Mouse (Mus musculus): Measurements from ENCODE around the gene D11Wsu47e. TPM values are rescaled to one million over a fixed set of nuclear protein-coding genes. Genes with fewer than 3 reads are reported as not detected.

The D11Wsu47e gene
- polyA plus RNA-seq, 1 experiment: 24.3 TPM

DNA sequence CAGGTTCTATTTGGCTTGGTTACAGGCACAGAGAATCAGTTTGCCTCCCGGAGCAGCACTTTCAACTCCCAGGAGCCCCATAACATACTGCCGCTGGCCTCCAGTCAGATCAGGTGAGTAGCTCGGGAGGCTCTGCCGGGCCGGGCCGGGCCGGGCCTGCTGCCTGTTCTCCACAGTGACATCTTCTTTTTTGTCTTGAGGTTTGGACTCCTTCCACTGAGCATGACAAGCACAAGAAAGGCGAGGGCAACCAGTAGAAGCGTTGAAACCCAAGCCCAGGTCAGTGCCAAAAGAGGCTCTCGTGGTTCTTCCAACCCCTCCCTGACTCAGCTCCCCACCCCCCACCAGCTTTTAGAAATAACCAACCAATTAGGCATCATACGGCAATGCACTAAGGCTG lies 23.3 kb upstream of the D11Wsu47e start:
- Histone ChIP-seq H3K27ac (ENCODE audit: insufficient read depth, low read length) (no peak overlapping the region), H3K9ac (ENCODE audit: low read depth, poor library complexity, severe bottlenecking) (no peak overlapping the region), H3K27me3 (ENCODE audit: control insufficient read depth, insufficient read depth, low read length, poor library complexity, severe bottlenecking) (no peaks in the 10 kb centered on the region), H3K9me3 (replicated peaks; ENCODE audit: control insufficient read depth, insufficient read depth, low read length, poor library complexity, severe bottlenecking) (no peaks in the 10 kb centered on the region), H3K36me3 (ENCODE audit: control insufficient read depth, insufficient read depth, low read length, poor library complexity, severe bottlenecking) (peaks cover 28% of the 10 kb centered on the region), H3K4me1 (ENCODE audit: control insufficient read depth, insufficient read depth, low read length) (peaks cover 2% of the 10 kb centered on the region), H3K4me3 (ENCODE audit: low read depth, low read length) (no peak overlapping the region)
- TF ChIP-seq EP300 (IDR thresholded peaks at IDR 0.05; ENCODE audit: insufficient read depth, low read depth, low read length): no peak

- Histone ChIP-seq H3K9ac (ENCODE audit: low read depth, poor library complexity, severe bottlenecking) (no peak overlapping the region), H3K27ac (ENCODE audit: insufficient read depth, low read length) (no peak overlapping the region), H3K4me3 (ENCODE audit: low read depth, low read length) (no peak overlapping the region), H3K9me3 (replicated peaks; ENCODE audit: control insufficient read depth, insufficient read depth, low read length, poor library complexity, severe bottlenecking) (no peaks in the 10 kb centered on the region), H3K36me3 (ENCODE audit: control insufficient read depth, insufficient read depth, low read length, poor library complexity, severe bottlenecking) (peaks cover 24% of the 10 kb centered on the region), H3K27me3 (ENCODE audit: control insufficient read depth, insufficient read depth, low read length, poor library complexity, severe bottlenecking) (no peaks in the 10 kb centered on the region), H3K4me1 (ENCODE audit: control insufficient read depth, insufficient read depth, low read length) (peaks cover 2% of the 10 kb centered on the region)
- no peak for TF ChIP-seq CTCF (IDR thresholded peaks at IDR 0.05; ENCODE audit: low read depth, low read length)
- TF ChIP-seq POLR2A (IDR thresholded peaks at IDR 0.05; ENCODE audit: insufficient read depth, low read length): no peak
- no peak for TF ChIP-seq EP300 (IDR thresholded peaks at IDR 0.05; ENCODE audit: insufficient read depth, low read depth, low read length)
Observed at GRCm38 (mm10) chr11:113661835-113662351, 22.3 kb upstream of the D11Wsu47e start.

- no peak overlapping the region for H3K4me3 ChIP-seq (ENCODE audit: low read depth, low read length)
- no peak overlapping the region for H3K27ac ChIP-seq (ENCODE audit: insufficient read depth, low read length)
- peaks cover 26% of the 10 kb centered on the region for H3K36me3 ChIP-seq (ENCODE audit: control insufficient read depth, insufficient read depth, low read length, poor library complexity, severe bottlenecking)
- H3K9me3 ChIP-seq (replicated peaks; ENCODE audit: control insufficient read depth, insufficient read depth, low read length, poor library complexity, severe bottlenecking): no peaks in the 10 kb centered on the region
- no peak for TF ChIP-seq CTCF (IDR thresholded peaks at IDR 0.05; ENCODE audit: low read depth, low read length)
- no peak for TF ChIP-seq EP300 (IDR thresholded peaks at IDR 0.05; ENCODE audit: insufficient read depth, low read depth, low read length)
- TF ChIP-seq POLR2A (IDR thresholded peaks at IDR 0.05; ENCODE audit: insufficient read depth, low read length): no peak
- peaks cover 2% of the 10 kb centered on the region for H3K4me1 ChIP-seq (ENCODE audit: control insufficient read depth, insufficient read depth, low read length)
- H3K9ac ChIP-seq (ENCODE audit: low read depth, poor library complexity, severe bottlenecking): no peak overlapping the region
- H3K27me3 ChIP-seq (ENCODE audit: control insufficient read depth, insufficient read depth, low read length, poor library complexity, severe bottlenecking): no peaks in the 10 kb centered on the region
Observed at GRCm38 (mm10) chr11:113664279-113664678, 19.9 kb upstream of the D11Wsu47e start.

- no peak overlapping the region for H3K4me3 ChIP-seq (ENCODE audit: low read depth, low read length)
- peaks cover 27% of the 10 kb centered on the region for H3K36me3 ChIP-seq (ENCODE audit: control insufficient read depth, insufficient read depth, low read length, poor library complexity, severe bottlenecking)
- H3K4me1 ChIP-seq (ENCODE audit: control insufficient read depth, insufficient read depth, low read length): no peaks in the 10 kb centered on the region
- no peak overlapping the region for H3K9ac ChIP-seq (ENCODE audit: low read depth, poor library complexity, severe bottlenecking)
- H3K9me3 ChIP-seq (replicated peaks; ENCODE audit: control insufficient read depth, insufficient read depth, low read length, poor library complexity, severe bottlenecking): no peaks in the 10 kb centered on the region
- H3K27me3 ChIP-seq (ENCODE audit: control insufficient read depth, insufficient read depth, low read length, poor library complexity, severe bottlenecking): no peaks in the 10 kb centered on the region
- TF ChIP-seq POLR2A (IDR thresholded peaks at IDR 0.05; ENCODE audit: insufficient read depth, low read length) (no peak), EP300 (IDR thresholded peaks at IDR 0.05; ENCODE audit: insufficient read depth, low read depth, low read length) (no peak), CTCF (IDR thresholded peaks at IDR 0.05; ENCODE audit: low read depth, low read length) (no peak)
- H3K27ac ChIP-seq (ENCODE audit: insufficient read depth, low read length): no peak overlapping the region
Observed at GRCm38 (mm10) chr11:113666205-113666604, 18.0 kb upstream of the D11Wsu47e start.

GRCm38 (mm10) chr11:113666648-113667047 lies 17.6 kb upstream of the D11Wsu47e start:
- no peaks in the 10 kb centered on the region for H3K27me3 ChIP-seq (ENCODE audit: control insufficient read depth, insufficient read depth, low read length, poor library complexity, severe bottlenecking)
- no peak overlapping the region for H3K4me3 ChIP-seq (ENCODE audit: low read depth, low read length)
- peaks cover 23% of the 10 kb centered on the region for H3K36me3 ChIP-seq (ENCODE audit: control insufficient read depth, insufficient read depth, low read length, poor library complexity, severe bottlenecking)
- TF ChIP-seq CTCF (IDR thresholded peaks at IDR 0.05; ENCODE audit: low read depth, low read length): no peak
- TF ChIP-seq EP300 (IDR thresholded peaks at IDR 0.05; ENCODE audit: insufficient read depth, low read depth, low read length): 0 out of 2 replicates have a peak, but pooled peaks have one; percentile 32
- H3K9me3 ChIP-seq (replicated peaks; ENCODE audit: control insufficient read depth, insufficient read depth, low read length, poor library complexity, severe bottlenecking): no peaks in the 10 kb centered on the region
- H3K27ac ChIP-seq (ENCODE audit: insufficient read depth, low read length): no peak overlapping the region
- no peaks in the 10 kb centered on the region for H3K4me1 ChIP-seq (ENCODE audit: control insufficient read depth, insufficient read depth, low read length)
- no peak overlapping the region for H3K9ac ChIP-seq (ENCODE audit: low read depth, poor library complexity, severe bottlenecking)

GRCm38 (mm10) chr11:113667122-113667521 lies 17.1 kb upstream of the D11Wsu47e start:
- no peaks in the 10 kb centered on the region for H3K9me3 ChIP-seq (replicated peaks; ENCODE audit: control insufficient read depth, insufficient read depth, low read length, poor library complexity, severe bottlenecking)
- no peak overlapping the region for H3K27ac ChIP-seq (ENCODE audit: insufficient read depth, low read length)
- no peaks in the 10 kb centered on the region for H3K4me1 ChIP-seq (ENCODE audit: control insufficient read depth, insufficient read depth, low read length)
- no peak overlapping the region for H3K4me3 ChIP-seq (ENCODE audit: low read depth, low read length)
- H3K36me3 ChIP-seq (ENCODE audit: control insufficient read depth, insufficient read depth, low read length, poor library complexity, severe bottlenecking): peaks cover 18% of the 10 kb centered on the region
- no peak overlapping the region for H3K9ac ChIP-seq (ENCODE audit: low read depth, poor library complexity, severe bottlenecking)
- no peak for TF ChIP-seq POLR2A (IDR thresholded peaks at IDR 0.05; ENCODE audit: insufficient read depth, low read length)
- TF ChIP-seq CTCF (IDR thresholded peaks at IDR 0.05; ENCODE audit: low read depth, low read length): no peak
- no peak for TF ChIP-seq EP300 (IDR thresholded peaks at IDR 0.05; ENCODE audit: insufficient read depth, low read depth, low read length)
- H3K27me3 ChIP-seq (ENCODE audit: control insufficient read depth, insufficient read depth, low read length, poor library complexity, severe bottlenecking): no peaks in the 10 kb centered on the region
